In genomic region chr10:127047954-127048353, GRCm38 (mm10) we compare ENCODE assay signal across 10 mouse cellular contexts. TPM values are rescaled to one million over a fixed set of nuclear protein-coding genes. Genes with fewer than 3 reads are reported as not detected.
A peak's percentile ranks its signal among the peaks of the same experiment; 100 is the strongest.
DNase-seq lines count a peak whose midpoint lies in the region; ATAC-seq and TF ChIP-seq lines count a peak whose summit lies in the region.
"Had no signal": no experiment of that assay in that cellular context is flagged by ENCODE, and none has a peak within 500 bp of the region (broad histone marks: within the 10 kb centered on the region; RNA-seq: fewer than 3 reads in every experiment).

Gene Cyp27b1, plus strand, starts transcription at chr10:127048250.

- no peaks in the 10 kb centered on the region for H3K9me3 ChIP-seq in hindbrain, embryonic 10.5 days
- H3K9me3 ChIP-seq in hindbrain, embryonic 11.5 days (ENCODE audit: control insufficient read depth, low read length), result no peaks in the 10 kb centered on the region
- no peaks in the 10 kb centered on the region for H3K9me3 ChIP-seq in limb, embryonic 11.5 days (ENCODE audit: control insufficient read depth, low read length)

- no peak for TF ChIP-seq POLR2A in thymus, adult 2 months (IDR thresholded peaks at IDR 0.05; ENCODE audit: control insufficient read depth, extremely low read depth, insufficient read depth, low read length, poor library complexity)

- ATAC-seq in hindbrain, embryonic 11.5 days (ENCODE audit: low FRiP score), result no peak
- ATAC-seq in limb, embryonic 11.5 days (ENCODE audit: insufficient number of reproducible peaks, low FRiP score, low TSS enrichment, low read depth), result no peak

- H3K4me3 ChIP-seq in hindbrain, embryonic 10.5 days, result peak within 1 kb of the TSS; percentile 26
- no peak within 1 kb of the TSS for H3K4me3 ChIP-seq in hindbrain, embryonic 11.5 days (ENCODE audit: low read depth, low read length)
- peak within 1 kb of the TSS; percentile 10; the same call in 1 of the 2 replicates for H3K4me3 ChIP-seq in thymus, adult 2 months (ENCODE audit: control insufficient read depth, insufficient read depth, low read length)
- H3K4me3 ChIP-seq in limb, embryonic 11.5 days (ENCODE audit: low read depth, low read length), result 0 out of 2 replicates have a peak within 1 kb of the TSS, but pooled peaks have one; percentile 5

- 31% methylated on average over 5 of the region's 5 CpGs for WGBS in hindbrain, embryonic 10.5 days
- WGBS in hindbrain, embryonic 11.5 days, result 29% methylated on average over 5 of the region's 5 CpGs
- 65% methylated on average over 5 of the region's 5 CpGs for WGBS in thymus, adult 2 months
- 30% methylated on average over 5 of the region's 5 CpGs for WGBS in limb, embryonic 11.5 days

- H3K4me1 ChIP-seq in hindbrain, embryonic 10.5 days (replicated peaks), result peaks cover 25% of the 10 kb centered on the region
- H3K4me1 ChIP-seq in hindbrain, embryonic 11.5 days (replicated peaks; ENCODE audit: control insufficient read depth, insufficient read depth, low read length), result no peaks in the 10 kb centered on the region
- peaks cover 24% of the 10 kb centered on the region for H3K4me1 ChIP-seq in thymus, adult 2 months (replicated peaks; ENCODE audit: control insufficient read depth, insufficient read depth, low read length)
- H3K4me1 ChIP-seq in limb, embryonic 11.5 days (ENCODE audit: control insufficient read depth, insufficient read depth, low read length), result 0 out of 2 replicates have a peak, but pooled peaks cover 6% of the 10 kb centered on the region

- no peak for DNase-seq in hindbrain, embryonic 10.5 days (ENCODE audit: low spot score)
- DNase-seq in hindbrain, embryonic 11.5 days (ENCODE audit: low spot score), result no peak
- DNase-seq in thymus, adult 2 months, result no peak
- DNase-seq in thymus, postnatal 10 days (ENCODE audit: low spot score in 2 of 2), result no peak
- DNase-seq in limb, embryonic 11.5 days (ENCODE audit: low spot score), result no peak
- no peak for DNase-seq in ovary, postnatal 10 days (ENCODE audit: low spot score)
- DNase-seq in spleen, postnatal 10 days (ENCODE audit: low spot score in 2 of 2), result no peak
- no peak for DNase-seq in adrenal gland, postnatal 10 days
- DNase-seq: adrenal gland, postnatal 36 days; gastrocnemius, postnatal 36 days had no signal

- peaks cover 63% of the 10 kb centered on the region for H3K27me3 ChIP-seq in hindbrain, embryonic 10.5 days (ENCODE audit: insufficient read depth, poor library complexity, severe bottlenecking)
- peaks cover 41% of the 10 kb centered on the region for H3K27me3 ChIP-seq in hindbrain, embryonic 11.5 days (ENCODE audit: control insufficient read depth, insufficient read depth, low read length)
- peaks cover 18% of the 10 kb centered on the region for H3K27me3 ChIP-seq in thymus, adult 2 months (ENCODE audit: control insufficient read depth, insufficient read depth, low read length)
- peaks cover 39% of the 10 kb centered on the region for H3K27me3 ChIP-seq in limb, embryonic 11.5 days (ENCODE audit: control insufficient read depth, insufficient read depth, low read length)

- no peak within 1 kb of the TSS for H3K9ac ChIP-seq in hindbrain, embryonic 11.5 days (ENCODE audit: low read depth, low read length)
- H3K9ac ChIP-seq in limb, embryonic 11.5 days (ENCODE audit: low read length), result no peak within 1 kb of the TSS; the same call in 1 of the 2 replicates

- H3K36me3 ChIP-seq in hindbrain, embryonic 10.5 days, result peaks cover 31% of the 10 kb centered on the region
- H3K36me3 ChIP-seq in hindbrain, embryonic 11.5 days (ENCODE audit: control insufficient read depth, insufficient read depth, low read length), result no peaks in the 10 kb centered on the region
- H3K36me3 ChIP-seq in thymus, adult 2 months (ENCODE audit: control insufficient read depth, insufficient read depth, low read length), result no peaks in the 10 kb centered on the region
- no peaks in the 10 kb centered on the region; the same call in 1 of the 2 replicates for H3K36me3 ChIP-seq in limb, embryonic 11.5 days (ENCODE audit: control insufficient read depth, insufficient read depth, low read length)

- H3K27ac ChIP-seq in hindbrain, embryonic 10.5 days, result no peak within 1 kb of the TSS
- no peak within 1 kb of the TSS for H3K27ac ChIP-seq in hindbrain, embryonic 11.5 days (ENCODE audit: low read depth, low read length)
- H3K27ac ChIP-seq in thymus, adult 2 months (ENCODE audit: control insufficient read depth, insufficient read depth, low read length), result no peak within 1 kb of the TSS
- no peak within 1 kb of the TSS for H3K27ac ChIP-seq in limb, embryonic 11.5 days (replicated peaks; ENCODE audit: low read depth, low read length)

- no peak within 1 kb of the TSS for H3K4me2 ChIP-seq in hindbrain, embryonic 11.5 days (replicated peaks; ENCODE audit: low read depth, low read length)
- H3K4me2 ChIP-seq in limb, embryonic 11.5 days (ENCODE audit: low read depth, severe bottlenecking), result no peak within 1 kb of the TSS

- no peak for TF ChIP-seq CTCF in thymus, adult 2 months (IDR thresholded peaks at IDR 0.05; ENCODE audit: borderline replicate concordance, control insufficient read depth, extremely low read depth, insufficient read depth, low read length, poor library complexity)

RNA-seq across cellular contexts. Expression of gene Cyp27b1, which starts in this region (rescaled TPM):
- 0.06 and 0.34 TPM in 2 replicates for polyA plus RNA-seq in hindbrain, embryonic 10.5 days (2016; fragmentation: Nextera tagmentation; extraction: Ambion mirVana)
- polyA plus RNA-seq in hindbrain, embryonic 11.5 days (2014; fragmentation: Nextera tagmentation; extraction: Ambion mirVana), result 0.11 and 0.20 TPM in 2 replicates
- 0.32 and 0.38 TPM in 2 replicates for polyA plus RNA-seq in thymus, adult 2 months (2012; rRNA removed)
- not detected in 2 replicates for polyA plus RNA-seq in limb, embryonic 11.5 days (2014; fragmentation: Nextera tagmentation; extraction: Ambion mirVana)
- total RNA-seq in adrenal gland, postnatal 10 days (2021), result under 1 TPM; 0.27 to 0.30 TPM
